Mouse (Mus musculus) gonadal fat pad, adult 2 months (tissue): ENCODE measurements around the gene Pdhb. TPM values are rescaled to one million over a fixed set of nuclear protein-coding genes. Genes with fewer than 3 reads are reported as not detected.
"Not testable (repeated sequence)": the region's sequence is repeated elsewhere in the genome, so short reads cannot be mapped to it uniquely, and the experiment has no call there.

Experiments used
- DNase-seq: peaks from one replicate; pipeline ENCODE4 v3.0.0-alpha.2; 2012; ENCODE audit warnings: low read depth
- polyA plus RNA-seq: library from polyadenylated mRNA; depleted of rRNA; stranded (reverse); fragments of >200 nt; gene quantifications from 2 replicates; pipeline ENCODE4 v1.2.3, GENCODE M21; 2012; rRNA removed

The Pdhb gene
- polyA plus RNA-seq, 1 experiment, result 109 TPM

DNA sequence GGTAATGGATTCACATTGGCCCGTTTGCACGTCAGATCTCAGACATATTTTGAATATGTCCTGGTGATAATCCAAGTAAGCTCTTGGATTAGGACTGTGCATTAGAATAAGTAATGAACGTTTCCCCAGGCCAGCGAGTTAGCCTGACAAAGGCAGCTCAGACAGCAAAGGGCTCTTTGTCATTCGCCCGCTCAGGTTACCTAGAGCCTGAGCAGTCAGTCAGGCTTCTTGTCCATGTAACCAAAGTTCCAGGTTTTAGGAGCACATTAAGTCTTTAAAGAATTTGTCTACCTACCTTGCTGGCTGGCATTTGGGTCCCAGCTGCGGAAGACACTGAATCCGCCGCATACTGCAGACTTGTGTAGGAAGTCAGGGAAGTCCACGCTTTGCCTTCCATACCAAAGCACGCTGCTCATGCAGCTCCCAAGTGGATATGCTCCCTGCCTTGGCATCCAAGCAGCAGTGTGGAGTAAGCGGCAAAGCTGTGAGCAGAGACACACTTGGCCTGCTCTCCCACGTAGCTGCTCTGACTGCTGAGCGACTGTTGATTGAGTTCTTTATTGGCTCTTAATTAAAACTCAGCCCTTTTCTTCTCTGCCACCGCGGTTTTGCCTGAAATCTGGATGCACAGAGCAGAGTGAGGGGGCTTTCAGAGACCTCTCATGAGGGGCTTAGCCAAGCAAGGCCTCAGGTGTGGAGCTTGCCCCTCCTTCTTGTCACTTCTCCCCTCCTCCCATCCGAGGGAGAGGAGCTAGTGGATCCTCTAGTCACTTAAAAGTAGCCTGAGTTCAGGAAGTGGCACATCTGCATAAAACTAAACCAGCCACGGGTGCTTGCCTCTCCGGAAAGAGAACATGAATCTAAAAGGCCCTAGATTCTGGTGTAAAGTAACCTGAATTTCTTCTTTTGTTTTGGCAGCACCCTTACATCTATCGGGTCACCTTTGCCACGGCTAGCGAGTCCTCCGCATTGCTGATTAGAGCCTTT is 32.8 kb downstream of the Pdhb start:
- DNase-seq, result no peak

DNA sequence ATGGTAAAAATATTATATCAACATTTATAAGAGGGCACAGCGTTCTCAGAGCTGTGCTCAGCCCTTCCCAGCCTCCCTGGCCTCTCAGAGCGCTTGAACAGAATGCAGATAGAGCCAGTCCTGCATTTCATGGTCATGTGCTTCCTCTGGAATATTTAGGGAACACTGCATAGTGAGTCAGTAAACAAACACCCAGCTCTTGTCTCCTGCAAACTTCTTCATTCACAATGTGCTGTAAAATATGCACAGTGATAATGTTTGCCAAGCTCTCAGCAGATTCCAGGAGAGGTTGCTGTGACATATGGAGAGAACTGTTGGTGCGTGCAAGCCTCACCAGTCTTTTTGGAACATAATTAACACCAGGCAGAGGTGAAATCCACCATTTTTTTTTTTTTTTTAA is 37.7 kb downstream of the Pdhb start:
- DNase-seq, result no peak

DNA sequence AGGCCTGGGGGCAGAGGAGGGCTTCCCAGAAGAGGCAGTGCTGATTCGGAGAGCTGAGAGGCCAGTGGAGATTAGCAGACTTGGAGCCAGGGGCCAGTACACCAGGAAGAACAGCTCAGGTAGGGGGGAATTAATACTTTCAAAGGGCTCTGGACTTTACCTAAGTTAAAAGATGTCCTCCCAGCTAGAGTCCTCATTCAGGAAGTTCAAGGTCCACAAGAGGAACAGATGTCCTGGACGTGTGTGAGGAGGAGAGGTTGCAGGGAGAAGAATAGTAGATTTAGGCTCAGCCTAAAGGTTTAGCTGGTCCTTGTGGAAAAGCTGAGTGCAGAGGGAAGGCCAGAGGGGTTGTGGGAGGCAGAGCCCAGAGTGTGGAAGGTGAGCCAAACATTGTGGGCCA is 38.6 kb downstream of the Pdhb start:
- DNase-seq, result no peak

DNA sequence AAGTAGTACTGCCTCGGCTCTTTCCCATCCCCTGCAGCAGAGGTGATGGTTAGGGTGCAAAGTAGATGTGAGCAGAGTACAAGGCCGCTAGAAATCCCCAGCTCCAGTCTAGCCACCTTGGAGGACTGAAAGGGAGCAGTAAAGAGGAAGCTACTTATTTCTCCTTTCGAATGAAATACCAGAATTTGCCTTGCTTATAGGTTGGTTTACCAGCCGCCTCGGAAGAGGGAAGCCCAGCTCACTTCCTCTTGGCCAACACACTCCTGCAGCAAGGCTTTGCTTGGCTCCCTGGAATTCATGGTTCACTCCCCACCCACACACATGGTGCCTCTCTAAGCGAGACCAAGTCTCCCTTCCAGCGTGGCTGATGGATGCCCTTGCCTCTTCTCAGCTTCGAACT is 40.0 kb downstream of the Pdhb start:
- no peak for DNase-seq

DNA sequence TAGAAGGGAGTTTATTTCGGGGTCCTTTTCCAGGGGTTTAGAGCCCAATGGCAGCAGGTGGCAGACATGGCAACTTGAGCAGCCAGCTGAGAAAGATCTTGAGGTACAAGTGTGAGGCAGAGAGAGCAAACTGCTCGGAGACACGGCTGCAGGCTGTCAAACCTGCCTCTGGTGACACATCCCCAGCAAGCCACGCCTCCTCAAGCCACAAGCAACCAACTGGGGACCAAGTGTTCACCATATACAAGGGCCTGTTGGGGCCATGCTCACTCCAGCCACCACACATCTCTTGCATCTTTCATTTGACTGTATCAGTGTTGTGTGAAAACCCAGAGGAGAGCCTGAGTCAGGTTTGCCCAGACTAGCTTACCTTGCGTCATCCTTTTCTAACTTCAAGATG is 44.9 kb downstream of the Pdhb start:
- no peak for DNase-seq

DNA sequence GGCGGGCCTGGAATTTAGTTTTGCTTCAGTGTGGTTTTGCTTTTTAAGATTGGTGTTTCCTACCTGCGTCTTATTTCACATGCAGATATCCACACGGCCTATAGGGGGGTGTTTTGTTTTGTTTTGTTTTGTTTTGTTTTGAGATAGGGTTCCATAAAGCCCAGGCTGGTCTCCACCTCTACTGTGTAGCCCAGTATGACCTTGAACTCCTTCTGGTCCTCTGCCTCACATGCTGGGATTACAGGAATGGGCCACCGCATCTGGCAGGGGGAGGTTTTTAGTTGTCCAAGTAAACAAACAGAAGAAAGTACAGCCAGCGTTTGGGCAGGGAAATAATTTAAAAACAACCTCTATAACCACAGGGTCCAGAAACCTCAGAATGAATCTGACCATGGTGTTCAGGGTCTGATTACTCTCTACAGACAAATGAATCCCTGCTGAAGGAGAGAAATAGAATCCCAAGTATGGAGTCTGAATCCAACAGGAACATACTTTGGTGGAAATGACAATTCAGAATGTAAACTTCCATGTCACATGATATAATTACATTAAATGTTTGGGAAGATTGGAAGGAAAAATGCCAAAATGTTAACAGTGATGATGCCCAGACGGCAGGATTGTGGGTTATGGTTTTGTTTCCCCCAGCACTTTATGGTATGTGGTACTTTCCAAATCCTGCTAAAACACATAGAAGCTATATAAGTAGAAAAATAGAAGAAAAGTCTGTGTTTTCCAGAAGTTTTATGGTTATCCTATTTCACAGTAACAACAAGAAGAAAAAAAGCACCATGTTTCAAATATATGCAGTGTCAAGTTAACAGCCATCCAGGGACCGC is 48.6 kb downstream of the Pdhb start:
- DNase-seq, result no peak

DNA sequence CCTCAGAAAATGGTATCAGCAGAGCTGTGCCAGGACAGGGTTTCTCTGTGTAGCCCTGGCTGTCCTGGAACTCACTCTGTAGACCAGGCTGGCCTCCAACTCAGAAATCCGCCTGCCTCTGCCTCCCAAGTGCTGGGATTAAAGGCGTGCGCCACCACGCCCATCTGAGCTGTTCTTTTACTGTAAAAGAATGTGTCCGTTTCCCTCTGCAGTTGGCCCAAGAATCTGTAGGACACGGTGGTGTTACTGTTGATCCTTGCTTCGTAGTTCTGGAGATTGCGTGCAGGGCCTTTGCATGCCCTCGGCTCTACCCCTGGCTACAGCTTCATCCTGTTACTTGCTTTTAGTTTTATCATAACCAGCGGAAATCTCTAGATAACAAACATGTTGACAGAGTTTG is 49.2 kb downstream of the Pdhb start:
- not testable (repeated sequence) for DNase-seq

DNA sequence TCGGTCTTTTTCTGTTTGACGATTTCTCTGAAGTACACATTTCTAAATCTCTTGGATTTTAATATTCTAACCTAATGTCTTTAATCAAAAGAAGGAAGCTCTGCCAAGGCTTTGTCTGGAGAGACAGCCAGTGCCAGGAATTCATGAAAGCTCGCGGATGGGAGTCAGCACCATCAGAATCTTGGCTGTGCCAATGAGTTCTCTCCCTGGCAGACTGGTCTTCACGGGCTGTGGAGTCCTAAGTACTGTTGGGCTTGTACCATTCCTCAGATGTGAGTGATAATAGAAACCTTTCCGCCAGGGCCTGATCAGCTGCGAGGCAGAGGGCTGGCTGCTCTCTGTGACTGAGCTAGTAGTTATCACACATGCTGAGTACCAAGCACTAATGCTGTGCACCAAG is 49.7 kb downstream of the Pdhb start:
- DNase-seq, result no peak

DNA sequence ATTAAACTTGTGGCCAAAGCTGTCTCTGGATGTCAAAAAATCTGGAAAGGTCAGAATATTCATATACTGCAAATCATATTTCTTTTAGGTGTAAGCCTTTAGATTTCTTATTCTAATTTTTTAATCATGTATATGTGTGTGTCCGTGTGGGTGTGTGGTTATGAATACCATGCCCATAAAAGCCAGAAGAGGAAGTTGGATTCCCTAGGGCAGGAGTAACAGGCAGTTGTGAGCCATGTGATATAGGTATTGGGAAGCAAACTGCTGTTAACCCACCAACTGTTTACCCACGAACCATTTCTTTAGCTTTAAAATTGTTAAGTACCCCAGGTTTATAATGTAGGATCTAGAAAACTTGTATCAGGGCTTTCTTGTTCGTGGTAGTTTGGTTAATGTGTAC is 52.9 kb downstream of the Pdhb start:
- DNase-seq, result no peak

DNA sequence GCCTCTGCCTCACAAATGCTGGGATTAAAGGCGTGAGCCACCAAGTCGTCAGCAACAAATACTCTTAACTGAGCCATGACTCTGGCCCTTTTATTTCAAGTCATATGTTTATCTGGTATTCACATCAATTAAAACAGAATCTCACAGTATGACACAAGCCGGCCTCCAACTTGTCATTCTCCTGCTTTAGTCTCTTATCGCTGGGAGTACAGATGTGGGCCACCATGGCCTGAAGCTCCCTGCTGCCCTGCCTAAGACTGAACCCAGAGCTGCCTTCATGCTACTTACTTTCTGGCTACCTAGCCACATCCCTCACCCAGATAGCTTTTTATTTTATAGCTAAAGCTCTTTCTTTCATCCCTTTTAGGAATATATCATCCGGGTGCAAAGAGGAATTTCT is 53.4 kb downstream of the Pdhb start:
- no peak for DNase-seq

DNA sequence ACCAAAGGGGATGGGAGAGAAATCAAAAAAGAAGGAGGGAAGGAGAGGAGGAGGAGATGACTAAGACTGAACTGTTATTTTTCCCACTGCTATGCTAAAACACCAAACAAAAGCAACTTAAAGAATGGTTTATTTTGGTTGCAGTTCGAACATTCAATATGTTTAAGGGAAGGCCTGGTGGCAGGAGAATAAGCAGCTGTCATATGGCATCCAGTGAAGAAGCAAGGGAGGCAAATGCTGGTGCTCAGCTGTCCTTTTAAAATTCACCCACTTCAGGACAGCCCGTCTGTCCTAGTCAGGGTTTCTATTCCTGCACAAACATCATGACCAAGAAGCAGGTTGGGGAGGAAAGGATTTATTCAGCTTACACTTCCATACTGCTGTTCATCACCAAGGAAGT is 55.5 kb downstream of the Pdhb start:
- no peak for DNase-seq

Other genes with a start within 250 kb of the Pdhb start
- gene Gm45521, start 215.7 kb downstream of the Pdhb start, polyA plus RNA-seq, result not detected in 2 replicates
- gene Dnase1l3, start 178.5 kb downstream of the Pdhb start, polyA plus RNA-seq, result 1.4 and 2.1 TPM in 2 replicates
- 15.3 and 17.2 TPM in 2 replicates for gene Abhd6, start 170.1 kb downstream of the Pdhb start, polyA plus RNA-seq
- gene Rpp14, start 92.7 kb downstream of the Pdhb start, polyA plus RNA-seq, result 7.9 and 9.3 TPM in 2 replicates
- gene Pxk, start 74.8 kb downstream of the Pdhb start, polyA plus RNA-seq, result 23.3 and 24.0 TPM in 2 replicates
- gene Kctd6, start 41.1 kb upstream of the Pdhb start, polyA plus RNA-seq, result 9.7 and 13.3 TPM in 2 replicates
- 1.1 and 1.3 TPM in 2 replicates for gene Acox2, start 86.3 kb upstream of the Pdhb start, polyA plus RNA-seq
- gene Fam107a, start 145.0 kb upstream of the Pdhb start, polyA plus RNA-seq, result 3.5 and 5.0 TPM in 2 replicates
- gene Oit1, start 205.7 kb upstream of the Pdhb start, polyA plus RNA-seq, result 0.72 and 0.76 TPM in 2 replicates